Mouse (Mus musculus) MEL (cell line): ENCODE results near the gene Plpp6. TPM values are rescaled to one million over a fixed set of nuclear protein-coding genes. Genes with fewer than 3 reads are reported as not detected.

ENCODE experiments used
- DNase-seq: peaks from one replicate; pipeline ENCODE4 v3.0.0; 2011; ENCODE audit warnings: low read depth, low spot score
- H3K27ac ChIP-seq: 2 replicates; pipeline ENCODE4 v1.5.1; 2012; ENCODE audit warnings: low read depth, mild to moderate bottlenecking, control low read depth, low read length, moderate library complexity; ENCODE audit not compliant: control insufficient read depth
- H3K27me3 ChIP-seq, 2 experiments: fragments of 150-350 bp in 1 of 2; sonication (generic) in 1 of 2; 2 replicates each; pipeline ENCODE4 v1.6.1; 2012; ENCODE audit warnings: low read length in 2 of 2, mild to moderate bottlenecking in 2 of 2, improper control_type of control experiment in 1 of 2, moderate library complexity in 1 of 2; ENCODE audit not compliant: insufficient read depth in 2 of 2, control insufficient read depth in 1 of 2
- H3K36me3 ChIP-seq, 2 experiments: 2 replicates each; pipeline ENCODE4 v1.6.1; 2012 to 2014; ENCODE audit warnings: low read length in 2 of 2, improper control_type of control experiment in 1 of 2, inconsistent platforms in 1 of 2, mild to moderate bottlenecking in 1 of 2; ENCODE audit not compliant: insufficient read depth in 2 of 2, control insufficient read depth in 1 of 2
- H3K4me1 ChIP-seq, 2 experiments: fragments of 150-350 bp in 1 of 2; sonication (generic) in 1 of 2; 2 replicates each; pipeline ENCODE4 v1.6.1; 2012; ENCODE audit warnings: low read length in 2 of 2, improper control_type of control experiment in 1 of 2, mild to moderate bottlenecking in 1 of 2; ENCODE audit not compliant: insufficient read depth in 2 of 2, control insufficient read depth in 1 of 2
- H3K4me3 ChIP-seq, 2 experiments: fragments of 150-350 bp in 1 of 2; sonication (generic) in 1 of 2; 2 replicates each; pipeline ENCODE4 v1.5.1; 2012; ENCODE audit warnings: low read depth in 2 of 2, low read length in 2 of 2, mild to moderate bottlenecking in 2 of 2, moderate library complexity in 2 of 2, control low read depth in 1 of 2, improper control_type of control experiment in 1 of 2; ENCODE audit not compliant: control insufficient read depth in 1 of 2, insufficient read depth in 1 of 2
- H3K79me2 ChIP-seq: 2 replicates; pipeline ENCODE4 v1.6.1; 2012; ENCODE audit warnings: mild to moderate bottlenecking, low read length, moderate library complexity; ENCODE audit not compliant: control insufficient read depth, poor library complexity, insufficient read depth
- H3K9ac ChIP-seq: 2 replicates; pipeline ENCODE4 v1.6.1; 2012; ENCODE audit warnings: low read depth, mild to moderate bottlenecking, control low read depth, low read length, moderate library complexity; ENCODE audit not compliant: control insufficient read depth, poor library complexity, severe bottlenecking
- H3K9me3 ChIP-seq: fragments of 150-350 bp; sonication (generic); replicated peaks from 2 replicates; pipeline ENCODE4 v1.6.1; 2012; ENCODE audit warnings: mild to moderate bottlenecking, low read length, improper control_type of control experiment, moderate library complexity; ENCODE audit not compliant: insufficient read depth
- CHD1 ChIP-seq: IDR thresholded peaks from 2 replicates; pipeline ENCODE4 v1.6.1; 2012; ENCODE audit warnings: low read depth, mild to moderate bottlenecking, inconsistent platforms, low read length, improper control_type of control experiment
- CHD2 ChIP-seq: IDR thresholded peaks from 2 replicates; pipeline ENCODE4 v1.6.1; 2011; ENCODE audit warnings: low read length, improper control_type of control experiment
- E2F4 ChIP-seq: IDR thresholded peaks from 2 replicates; pipeline ENCODE4 v1.6.1; 2011; ENCODE audit warnings: low read depth, low read length, improper control_type of control experiment, borderline replicate concordance
- ELF1 ChIP-seq: IDR thresholded peaks from 2 replicates; pipeline ENCODE4 v1.6.1; 2014; ENCODE audit warnings: low read depth, mild to moderate bottlenecking, inconsistent platforms, low read length, improper control_type of control experiment, moderate library complexity
- ETS1 ChIP-seq: IDR thresholded peaks from 2 replicates; pipeline ENCODE4 v1.6.1; 2012; ENCODE audit warnings: low read depth, mild to moderate bottlenecking, inconsistent platforms, low read length, improper control_type of control experiment, moderate library complexity
- GATA1 ChIP-seq: IDR thresholded peaks from 2 replicates; pipeline ENCODE4 v1.6.1; 2011; ENCODE audit warnings: low read depth, low read length, improper control_type of control experiment
- JUND ChIP-seq: IDR thresholded peaks from 2 replicates; pipeline ENCODE4 v1.6.1; 2011; ENCODE audit warnings: low read depth, mild to moderate bottlenecking, improper control_type of control experiment, low read length
- MAFK ChIP-seq: IDR thresholded peaks from 2 replicates; pipeline ENCODE4 v1.6.1; 2011; ENCODE audit warnings: low read depth, mild to moderate bottlenecking, low read length, improper control_type of control experiment, borderline replicate concordance
- MAX ChIP-seq: IDR thresholded peaks from 2 replicates; pipeline ENCODE4 v1.6.1; 2011; ENCODE audit warnings: low read length, improper control_type of control experiment
- MEF2A ChIP-seq: IDR thresholded peaks from 2 replicates; pipeline ENCODE4 v1.6.1; 2014; ENCODE audit warnings: low read depth, mild to moderate bottlenecking, inconsistent platforms, low read length, improper control_type of control experiment; ENCODE audit not compliant: poor library complexity, insufficient replicate concordance, severe bottlenecking; ENCODE audit errors: extremely low read depth
- MXI1 ChIP-seq: IDR thresholded peaks from 2 replicates; pipeline ENCODE4 v1.6.1; 2011; ENCODE audit warnings: mild to moderate bottlenecking, low read depth, low read length, improper control_type of control experiment
- MYB ChIP-seq: IDR thresholded peaks from 2 replicates; pipeline ENCODE4 v1.6.1; 2011; ENCODE audit warnings: mild to moderate bottlenecking, low read depth, low read length, improper control_type of control experiment
- MYC ChIP-seq: IDR thresholded peaks from 2 replicates; pipeline ENCODE4 v1.6.1; 2011; ENCODE audit warnings: low read depth, mild to moderate bottlenecking, low read length, improper control_type of control experiment, moderate library complexity
- NRF1 ChIP-seq: IDR thresholded peaks from 2 replicates; pipeline ENCODE4 v1.6.1; 2014; ENCODE audit warnings: low read depth, mild to moderate bottlenecking, inconsistent platforms, low read length, improper control_type of control experiment, moderate library complexity; ENCODE audit not compliant: poor library complexity, insufficient read depth, severe bottlenecking
- POLR2AphosphoS2 ChIP-seq: IDR thresholded peaks from 2 replicates; pipeline ENCODE4 v1.6.1; 2011; ENCODE audit warnings: low read length, improper control_type of control experiment
- SMC3 ChIP-seq: IDR thresholded peaks from 2 replicates; pipeline ENCODE4 v1.6.1; 2011; ENCODE audit warnings: low read depth, low read length, improper control_type of control experiment
- TAL1 ChIP-seq: IDR thresholded peaks from 2 replicates; pipeline ENCODE4 v1.6.1; 2012; ENCODE audit warnings: mild to moderate bottlenecking, inconsistent platforms, low read length, moderate library complexity, mixed read lengths
- TBP ChIP-seq: IDR thresholded peaks from 2 replicates; pipeline ENCODE4 v1.8.0; 2011; ENCODE audit warnings: low read depth, low read length, improper control_type of control experiment
- USF1 ChIP-seq: IDR thresholded peaks from 2 replicates; pipeline ENCODE4 v1.6.1; 2014; ENCODE audit warnings: low read depth, mild to moderate bottlenecking, inconsistent platforms, low read length, improper control_type of control experiment, moderate library complexity
- USF2 ChIP-seq, 2 experiments: IDR thresholded peaks; 2 replicates each; pipeline ENCODE4 v1.6.1; 2011 to 2012; ENCODE audit warnings: improper control_type of control experiment in 2 of 2, low read length in 2 of 2, borderline replicate concordance in 1 of 2, inconsistent platforms in 1 of 2, low read depth in 1 of 2, mild to moderate bottlenecking in 1 of 2; ENCODE audit not compliant: insufficient read depth in 1 of 2
- ZC3H11A ChIP-seq: IDR thresholded peaks from 2 replicates; pipeline ENCODE4 v1.6.1; 2012; ENCODE audit warnings: low read depth, mild to moderate bottlenecking, inconsistent platforms, low read length, improper control_type of control experiment
- ZKSCAN1 ChIP-seq: IDR thresholded peaks from 2 replicates; pipeline ENCODE4 v1.6.1; 2012; ENCODE audit warnings: low read depth, mild to moderate bottlenecking, inconsistent platforms, low read length, improper control_type of control experiment, moderate library complexity
- ZMIZ1 ChIP-seq: IDR thresholded peaks from 2 replicates; pipeline ENCODE4 v1.6.1; 2012; ENCODE audit warnings: low read depth, mild to moderate bottlenecking, inconsistent platforms, low read length, improper control_type of control experiment, moderate library complexity
- ZNF384 ChIP-seq: IDR thresholded peaks from 2 replicates; pipeline ENCODE4 v1.6.1; 2012; ENCODE audit warnings: low read depth, mild to moderate bottlenecking, inconsistent platforms, low read length, improper control_type of control experiment
- polyA plus RNA-seq, 2 experiments: library from polyadenylated mRNA; stranded (reverse) in 1 of 2; unstranded in 1 of 2; fragments of >175 nt in 1 of 2; fragments of >200 nt in 1 of 2; gene quantifications; 2 replicates each; pipeline versions ENCODE4 v1.2.1 to v1.2.4; 2012; ENCODE audit warnings: low replicate concordance in 2 of 2, low read depth in 1 of 2; ENCODE audit not compliant: insufficient read length in 2 of 2, insufficient read depth in 1 of 2, missing spikeins in 1 of 2
- total RNA-seq: library from RNA; depleted of rRNA; stranded (reverse); fragments of 300-350 nt; gene quantifications from 2 replicates; pipeline ENCODE4 v1.2.3, GENCODE M21; 2012

The Plpp6 gene
- total and polyA plus RNA-seq, 3 experiments: 0.08 to 1.9 TPM; not detected in 1

DNA sequence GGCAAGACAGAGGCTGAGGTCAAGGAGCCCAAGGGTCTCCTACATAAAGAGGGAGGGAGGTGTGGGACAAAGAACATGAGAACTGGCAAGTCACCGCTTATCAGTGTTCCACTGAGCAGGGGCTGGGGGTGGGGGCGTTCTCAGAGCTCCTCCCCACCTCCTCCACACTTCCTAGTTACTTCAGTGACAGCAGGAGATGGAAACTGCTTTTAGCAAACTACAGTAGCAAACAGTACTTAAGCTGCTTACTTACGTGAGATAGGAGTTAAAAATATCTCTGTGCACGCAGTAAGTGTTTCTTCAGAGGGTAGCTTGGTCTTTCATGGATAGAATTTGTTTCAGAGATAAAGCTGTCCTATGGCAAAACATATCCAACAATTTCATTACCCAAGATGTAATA, 36.4 kb upstream of the Plpp6 start:
- Histone ChIP-seq H3K27me3 (peaks cover 0 to 4% of the 10 kb centered on the region in 2 experiments; a peak in 2 of 4 replicates), H3K27ac (no peak overlapping the region), H3K36me3 (no peaks in the 10 kb centered on the region; a peak in 1 of 4 replicates), H3K4me3 (no peak overlapping the region), H3K9ac (no peak overlapping the region), H3K4me1 (no peaks in the 10 kb centered on the region), H3K9me3 (no peaks in the 10 kb centered on the region), H3K79me2 (no peaks in the 10 kb centered on the region)
- peak; percentile 4 for DNase-seq
- TF ChIP-seq ZKSCAN1 (no peak), MYC (no peak), CHD2 (no peak), ELF1 (no peak), E2F4 (no peak), USF1 (no peak), MYB (no peak), ZC3H11A (no peak), MAX (no peak), ZNF384 (no peak), JUND (no peak), NRF1 (no peak), ETS1 (no peak), TAL1 (no peak), MEF2A (no peak), TBP (no peak), CHD1 (no peak), GATA1 (no peak), USF2 (IDR thresholded peaks at IDR 0.05; ENCODE audit: borderline replicate concordance in 1 of 2, insufficient read depth in 1 of 2, low read depth in 1 of 2, low read length in 2 of 2) (no peak), MAFK (no peak)

DNA sequence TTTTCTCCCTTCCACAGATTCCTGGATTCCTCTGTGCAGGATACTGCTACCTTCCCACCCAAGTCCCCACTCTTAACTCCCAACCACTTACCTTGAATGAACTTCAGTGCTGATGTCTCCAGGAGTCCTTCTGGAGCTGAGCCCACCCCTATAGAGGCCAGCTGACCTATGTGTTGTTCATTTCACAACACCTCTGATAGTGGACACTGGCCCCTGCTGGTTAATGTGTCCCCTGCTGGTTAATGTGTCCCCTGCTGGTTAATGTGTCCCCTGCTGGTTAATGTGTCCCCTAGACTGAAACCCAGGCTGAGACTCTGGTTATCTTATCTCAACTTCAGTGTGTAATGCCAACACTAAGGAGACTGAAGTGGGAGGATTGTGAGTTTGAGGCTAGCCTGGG, 34.7 kb upstream of the Plpp6 start:
- Histone ChIP-seq H3K9ac (no peak overlapping the region), H3K9me3 (no peaks in the 10 kb centered on the region), H3K4me1 (no peaks in the 10 kb centered on the region), H3K79me2 (no peaks in the 10 kb centered on the region), H3K27ac (no peak overlapping the region), H3K36me3 (no peaks in the 10 kb centered on the region; a peak in 1 of 4 replicates), H3K4me3 (no peak overlapping the region), H3K27me3 (peaks cover 1% of the 10 kb centered on the region in 2 experiments; a peak in 1 of 4 replicates)
- no peak for TF ChIP-seq MXI1
- TF ChIP-seq SMC3: no peak
- TF ChIP-seq ZKSCAN1: no peak
- TF ChIP-seq ZNF384: no peak
- no peak for TF ChIP-seq MEF2A
- TF ChIP-seq CHD2: no peak
- TF ChIP-seq POLR2AphosphoS2: no peak
- no peak for TF ChIP-seq ELF1
- no peak for TF ChIP-seq ZMIZ1
- no peak for DNase-seq
